Mouse (Mus musculus) cerebellum, adult 11-12 months (tissue): ENCODE data around the gene Plcl1.

Experiments
- DNase-seq: peaks from one replicate; pipeline ENCODE4 v3.0.0; 2022

The Plcl1 gene

DNA sequence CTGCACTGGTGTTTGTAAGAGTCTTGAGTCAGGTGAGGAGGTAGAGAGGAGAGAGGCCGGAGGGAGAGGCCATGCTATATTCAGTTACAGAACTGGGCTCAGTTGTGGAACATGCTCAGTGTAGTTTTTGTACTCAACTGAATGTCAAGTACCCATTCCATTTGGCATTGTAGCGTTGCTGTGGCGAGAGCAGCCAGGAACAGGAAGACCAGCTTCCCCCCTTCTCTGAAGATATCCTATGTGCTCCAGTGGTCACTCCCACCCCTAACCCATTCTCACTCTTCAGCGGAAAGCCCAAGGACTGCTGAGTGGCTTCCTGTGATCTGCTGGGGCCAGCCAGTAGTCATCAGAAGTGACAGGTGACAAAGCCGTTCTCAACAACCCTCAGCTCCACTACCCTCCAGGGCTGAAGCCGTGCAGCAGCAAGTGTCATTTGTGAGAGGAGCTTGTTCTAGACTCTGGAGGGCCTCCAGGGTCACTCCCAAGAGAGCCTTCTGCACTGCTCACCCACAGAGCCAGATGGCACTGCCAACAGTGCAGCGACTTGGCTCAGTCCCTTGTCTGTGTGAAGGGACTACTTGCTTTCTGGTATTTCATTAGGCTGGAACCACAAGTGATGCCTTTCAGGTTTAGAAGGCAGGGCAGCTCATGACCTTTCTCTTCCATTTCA lies 213.0 kb downstream of the Plcl1 start:
- peak; percentile 19 for DNase-seq

DNA sequence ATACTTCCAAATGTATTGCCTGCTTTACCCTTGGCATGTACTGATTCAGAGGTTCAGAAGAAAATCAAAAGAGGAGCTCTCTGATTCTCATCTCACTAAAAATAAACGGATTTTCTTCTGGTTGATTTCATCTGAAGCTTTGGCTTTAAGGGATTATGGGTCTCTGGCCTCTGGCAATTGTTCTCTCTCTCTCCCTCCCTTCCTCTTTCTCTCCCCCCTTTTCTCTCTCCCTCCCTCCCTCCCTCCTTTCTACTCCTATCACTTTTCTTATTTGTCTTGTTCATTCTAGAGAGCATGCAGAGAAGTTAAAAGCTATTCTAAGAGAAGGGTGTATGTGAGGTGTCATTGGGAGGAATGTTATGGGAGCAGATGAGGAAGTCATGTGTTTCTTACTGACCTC lies 225.8 kb downstream of the Plcl1 start:
- DNase-seq: no peak

DNA sequence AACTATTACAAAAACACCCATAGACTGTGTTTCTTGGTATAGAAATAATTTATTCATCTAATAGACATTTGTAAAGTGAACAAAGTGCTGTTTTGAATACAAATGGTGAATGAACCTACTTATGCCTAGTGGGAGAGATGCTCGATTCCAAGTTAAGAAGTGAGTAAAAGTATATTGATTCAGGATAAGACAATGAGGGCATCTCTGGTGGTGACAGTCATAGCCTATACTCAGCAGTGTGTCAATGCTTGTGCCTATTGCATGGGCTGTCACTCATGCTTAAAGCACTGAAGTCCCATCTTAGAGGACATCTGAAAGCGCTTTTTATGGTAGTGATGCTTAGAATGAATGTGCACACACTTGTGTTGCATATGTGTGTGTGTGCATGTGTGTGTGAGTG lies 226.3 kb downstream of the Plcl1 start:
- DNase-seq: no peak

DNA sequence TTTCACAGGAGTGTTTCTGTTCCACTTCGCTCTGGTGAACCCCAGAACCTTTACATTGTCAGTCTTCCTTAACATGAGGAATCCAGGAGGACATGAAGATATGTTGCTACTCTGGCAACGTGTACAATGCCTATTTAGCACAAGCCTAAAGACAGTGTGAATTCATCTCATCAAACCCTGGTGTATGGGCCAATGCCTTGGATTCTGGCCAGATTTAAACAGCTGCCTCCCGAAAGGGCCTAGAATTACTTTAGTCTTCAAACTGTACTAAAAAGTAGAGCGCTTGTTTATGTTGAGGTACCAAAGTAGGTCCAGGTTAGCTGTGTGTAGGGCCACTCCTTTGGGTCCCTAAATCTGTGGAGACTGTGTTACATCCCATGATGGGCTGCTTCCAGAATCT lies 227.6 kb downstream of the Plcl1 start:
- no peak for DNase-seq

DNA sequence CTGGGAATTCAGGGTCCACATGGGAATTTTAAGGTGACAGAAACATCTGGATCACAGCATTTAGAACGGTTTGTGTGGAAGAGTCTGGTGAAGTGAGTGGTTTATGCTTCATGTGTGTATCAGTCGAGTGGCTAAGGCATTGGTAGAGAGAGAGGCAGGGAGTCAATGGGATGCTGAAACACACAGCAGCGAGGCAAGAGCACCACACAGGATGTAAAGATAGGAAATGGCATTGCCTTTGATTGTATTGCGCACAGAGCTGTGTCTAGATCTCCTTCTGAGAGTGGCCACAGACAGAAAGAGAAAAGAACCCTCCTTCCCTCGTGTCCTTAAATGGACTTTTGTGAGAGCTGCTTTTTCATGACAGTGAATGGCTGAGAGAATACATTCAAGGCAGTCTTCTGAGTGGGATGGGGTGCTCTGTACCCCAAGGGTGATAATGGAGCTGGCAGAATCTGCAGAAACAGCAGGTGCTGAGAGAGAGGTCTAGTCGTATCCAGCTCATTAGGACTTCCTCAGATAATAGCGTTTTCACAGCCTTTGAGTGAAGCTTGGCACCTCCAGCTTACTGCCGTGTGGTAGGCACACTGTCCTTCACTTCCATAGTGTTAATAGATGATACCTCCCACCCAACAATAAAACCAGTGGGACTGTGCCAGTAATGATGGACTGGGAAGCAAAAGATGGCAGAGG lies 253.9 kb downstream of the Plcl1 start:
- no peak for DNase-seq

DNA sequence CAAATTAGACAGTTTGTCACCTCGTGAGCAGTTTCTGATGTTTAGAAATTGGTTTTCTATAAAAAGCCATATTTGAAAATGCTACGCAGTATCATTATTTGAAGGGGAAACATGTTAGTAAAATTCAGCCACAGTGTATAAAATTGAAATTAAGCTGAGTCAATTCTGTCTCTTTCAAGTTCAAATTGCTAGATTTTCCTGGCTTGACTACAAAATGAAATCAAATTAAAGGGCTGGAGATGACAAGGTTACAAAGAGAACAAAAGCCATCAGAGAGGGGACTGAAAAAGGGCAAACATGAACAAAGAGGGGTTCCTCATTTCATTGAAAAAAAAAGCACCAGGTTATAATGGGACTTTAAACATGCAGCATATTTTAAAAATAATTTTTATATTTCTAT lies 255.7 kb downstream of the Plcl1 start:
- DNase-seq: no peak

DNA sequence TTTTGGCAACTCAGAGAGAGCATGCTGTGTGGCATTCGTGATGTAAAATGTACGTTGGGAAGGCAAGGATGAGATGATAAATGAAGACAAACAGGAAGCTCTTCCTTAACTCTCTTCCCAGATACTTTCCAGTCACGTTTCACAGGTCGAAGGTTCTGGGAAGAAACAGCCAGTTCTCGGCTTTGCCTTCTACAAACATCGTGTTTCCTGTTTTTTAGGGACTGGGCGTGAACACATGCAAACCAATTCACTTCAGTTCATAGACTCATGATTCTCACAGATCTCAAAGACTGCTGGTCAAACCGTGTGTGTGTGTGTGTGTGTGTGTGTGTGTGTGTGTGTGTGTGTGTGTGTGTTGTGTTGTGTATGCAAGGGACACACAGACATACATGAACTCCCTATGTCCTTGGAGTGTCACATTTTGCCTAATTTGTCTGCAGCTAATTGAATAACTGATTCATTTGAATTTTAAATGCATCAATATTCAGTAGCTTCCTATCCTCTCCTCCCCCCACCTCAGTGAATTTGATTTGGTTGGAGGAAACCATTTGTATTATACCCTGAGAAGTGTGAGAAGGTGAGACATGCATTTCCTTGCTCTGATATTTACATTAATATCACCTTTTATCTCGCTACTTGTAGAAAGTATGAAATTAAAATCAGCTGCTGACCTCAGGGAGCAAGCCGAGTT lies 259.6 kb downstream of the Plcl1 start:
- no peak for DNase-seq

DNA sequence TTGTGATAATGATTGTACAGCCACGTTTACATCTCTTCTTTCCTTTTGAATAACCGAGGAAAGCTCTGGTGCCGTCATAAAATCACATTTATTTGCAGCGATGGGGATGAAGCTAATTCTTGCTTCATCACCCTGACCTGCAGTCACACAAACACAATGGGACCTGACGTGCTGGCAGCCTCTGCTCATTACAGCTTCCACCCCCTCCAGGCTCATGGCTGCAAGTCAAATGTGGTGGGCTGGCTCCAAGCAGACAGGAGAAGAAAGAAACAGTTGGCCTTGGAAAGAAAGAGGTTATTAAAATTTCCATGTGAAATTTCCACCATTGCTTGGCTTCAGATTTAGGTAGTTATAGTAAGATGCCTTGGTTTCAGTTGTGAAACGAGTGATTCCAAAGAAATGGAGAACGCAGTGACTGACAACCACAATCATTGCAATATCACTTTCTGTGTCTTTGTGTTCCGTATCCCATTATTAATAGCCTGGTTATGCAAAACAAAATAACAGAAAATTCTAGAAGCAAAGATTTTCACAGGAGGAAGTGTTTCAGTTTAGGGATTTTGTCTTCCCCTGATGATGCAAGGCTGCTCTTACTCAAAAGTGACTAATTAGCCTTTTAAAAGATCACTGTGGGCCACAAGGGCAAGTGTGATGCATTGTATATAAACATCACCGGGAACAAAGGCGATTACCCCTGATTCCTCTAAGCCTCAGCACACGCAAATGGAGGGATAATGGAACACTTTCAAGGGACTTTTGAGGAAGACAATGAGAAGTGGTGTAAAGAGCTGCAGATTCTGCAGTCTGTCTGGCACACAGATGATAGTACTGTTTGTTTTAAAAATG lies 260.3 kb downstream of the Plcl1 start:
- DNase-seq: peak; percentile 44

DNA sequence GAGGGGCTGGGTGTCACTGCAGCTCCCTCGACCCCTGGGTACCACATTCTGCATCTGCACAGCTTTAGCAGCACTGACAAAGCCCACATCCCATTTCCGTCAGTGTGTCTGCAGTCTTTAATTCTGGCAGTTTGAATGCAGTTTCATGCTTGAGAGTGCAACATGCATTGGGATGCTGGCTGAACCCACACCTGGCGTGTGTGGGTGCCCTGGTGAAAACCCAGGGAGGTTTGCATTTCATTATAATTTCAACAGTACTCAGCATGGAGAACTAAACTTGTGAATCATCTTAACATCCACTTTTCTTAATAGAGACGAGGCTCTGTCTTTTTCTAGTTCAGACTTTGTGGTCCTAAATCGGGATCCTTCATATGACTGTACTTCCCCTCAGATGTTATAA lies 261.1 kb downstream of the Plcl1 start:
- no peak for DNase-seq

DNA sequence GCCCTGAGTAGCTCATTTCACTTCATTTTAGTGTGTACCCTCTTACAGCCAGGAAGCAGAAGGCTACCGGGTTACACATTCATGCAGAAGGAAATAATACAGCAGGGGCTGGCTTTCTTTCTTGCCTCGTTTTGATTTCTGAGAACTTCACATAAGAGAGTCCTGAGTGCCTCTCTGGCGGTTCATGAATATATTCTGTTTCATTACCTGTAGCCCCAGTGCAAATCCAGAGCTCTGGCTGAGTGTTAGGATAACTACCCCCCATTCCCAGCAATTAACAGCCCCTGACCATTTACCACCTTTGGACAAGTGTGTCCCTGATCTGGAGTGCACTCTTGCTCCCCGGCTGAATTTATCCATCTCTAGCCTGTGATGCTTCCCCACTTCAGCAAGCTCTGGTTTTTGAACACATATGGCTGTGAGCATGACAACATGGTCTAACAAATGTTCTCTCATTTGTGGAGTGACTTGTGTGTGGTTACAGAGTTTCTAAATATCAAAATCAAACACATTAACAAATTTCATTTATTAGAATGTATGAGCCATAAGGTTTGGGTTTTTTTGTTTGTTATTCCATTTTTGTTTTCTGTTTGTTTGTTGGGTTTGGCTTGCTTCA lies 263.0 kb downstream of the Plcl1 start:
- no peak for DNase-seq

DNA sequence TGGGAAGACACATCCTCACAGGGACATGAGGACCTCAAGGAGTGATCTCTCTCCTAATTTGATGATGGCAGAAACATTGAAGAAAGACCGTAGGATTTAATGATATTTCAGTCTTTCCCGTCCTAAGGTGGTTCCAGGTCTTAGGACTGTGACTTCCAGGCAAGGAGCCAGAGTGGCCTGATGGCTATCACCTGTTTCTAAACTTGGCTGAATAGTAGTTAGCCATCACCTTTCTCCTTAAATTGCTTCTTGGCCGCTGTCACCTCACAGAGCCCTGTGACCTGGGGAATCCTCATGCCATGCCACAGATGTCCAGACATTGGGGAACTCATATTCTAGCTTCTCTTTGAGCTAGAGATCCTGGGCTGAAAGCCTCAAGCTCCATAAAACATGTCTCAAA lies 277.0 kb downstream of the Plcl1 start:
- DNase-seq: no peak

DNA sequence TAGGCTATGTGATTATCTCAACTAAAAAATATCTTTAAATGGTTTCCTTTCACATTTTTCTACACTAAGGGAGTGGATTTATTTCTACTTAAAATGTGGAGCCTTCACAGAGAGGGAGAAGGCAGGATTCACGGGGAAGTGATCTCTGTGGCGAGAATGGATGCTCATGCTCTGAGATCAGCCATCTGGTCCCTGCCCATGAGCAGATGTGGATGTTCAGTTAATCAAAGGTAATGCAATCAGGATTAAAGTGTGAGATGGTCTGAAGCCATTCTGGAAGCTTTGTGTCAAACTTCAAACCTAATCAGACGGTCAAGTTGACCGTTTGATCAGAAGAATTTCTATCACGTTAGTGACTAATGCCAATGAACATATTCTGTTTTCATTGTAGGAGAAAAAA lies 280.5 kb downstream of the Plcl1 start:
- DNase-seq: no peak

DNA sequence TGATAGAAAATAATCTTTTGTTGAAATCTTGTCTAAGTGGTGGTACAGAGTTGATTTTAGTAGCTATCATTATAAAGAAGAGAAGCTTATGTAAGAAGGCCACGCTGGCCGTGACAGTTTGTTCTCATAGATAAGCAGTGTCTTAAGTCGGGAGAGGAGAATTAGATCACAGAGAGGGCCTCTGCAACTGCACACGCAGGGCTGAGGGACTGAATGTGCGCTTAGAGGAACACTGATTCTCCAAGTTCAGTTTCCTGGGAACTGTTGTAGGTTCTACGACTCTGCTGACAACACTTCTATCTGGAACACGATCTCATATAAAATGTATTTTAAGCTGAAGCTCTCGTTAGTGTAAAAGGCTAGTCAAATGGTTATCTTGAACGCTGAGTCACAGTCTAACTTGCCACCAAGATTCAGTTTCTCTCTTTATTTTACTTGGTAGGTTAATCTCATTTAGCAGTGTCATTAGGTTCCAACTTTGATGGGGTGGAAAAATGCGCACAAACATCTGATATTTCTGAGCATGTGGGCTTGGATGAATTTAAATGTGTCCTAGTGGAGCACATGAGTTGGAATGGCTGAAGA lies 288.0 kb downstream of the Plcl1 start:
- no peak for DNase-seq

DNA sequence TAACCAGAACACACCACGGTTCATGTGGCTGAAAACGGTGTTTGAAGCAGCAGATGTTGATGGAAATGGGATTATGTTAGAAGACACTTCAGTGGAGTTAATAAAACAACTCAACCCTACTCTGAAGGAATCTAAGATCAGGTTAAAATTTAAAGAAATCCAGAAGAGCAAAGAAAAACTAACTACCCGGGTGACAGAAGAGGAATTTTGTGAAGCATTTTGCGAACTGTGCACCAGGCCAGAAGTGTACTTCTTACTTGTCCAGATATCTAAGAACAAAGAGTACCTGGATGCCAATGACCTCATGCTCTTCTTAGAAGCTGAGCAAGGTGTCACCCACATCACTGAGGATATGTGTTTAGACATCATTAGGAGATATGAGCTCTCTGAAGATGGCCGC lies 290.5 kb downstream of the Plcl1 start:
- DNase-seq: no peak

DNA sequence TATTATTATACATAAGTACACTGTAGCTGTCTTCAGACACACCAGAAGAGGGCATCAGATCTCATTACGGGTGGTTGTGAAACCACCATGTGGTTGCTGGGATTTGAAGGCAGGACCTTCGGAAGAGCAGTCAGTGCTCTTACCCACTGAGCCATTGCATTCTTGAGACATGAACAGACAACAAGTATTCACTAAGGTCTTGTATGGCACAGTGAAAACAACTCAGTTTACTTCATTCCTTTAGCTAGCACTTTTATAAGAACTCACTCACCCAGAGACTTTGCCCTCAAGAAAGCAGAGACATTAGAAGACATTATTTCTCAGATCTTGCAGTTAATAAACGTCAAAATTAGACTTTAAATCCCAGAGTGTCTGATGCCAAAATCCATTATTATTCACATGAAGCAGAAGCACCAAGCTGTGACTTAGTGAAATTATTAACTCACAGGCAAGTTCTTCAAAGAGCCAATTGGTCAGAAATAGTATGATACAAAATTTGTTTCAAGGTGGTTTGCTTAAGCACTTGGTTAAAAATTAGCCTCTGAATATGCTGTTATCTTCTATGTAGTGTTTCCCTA lies 293.8 kb downstream of the Plcl1 start:
- no peak for DNase-seq

DNA sequence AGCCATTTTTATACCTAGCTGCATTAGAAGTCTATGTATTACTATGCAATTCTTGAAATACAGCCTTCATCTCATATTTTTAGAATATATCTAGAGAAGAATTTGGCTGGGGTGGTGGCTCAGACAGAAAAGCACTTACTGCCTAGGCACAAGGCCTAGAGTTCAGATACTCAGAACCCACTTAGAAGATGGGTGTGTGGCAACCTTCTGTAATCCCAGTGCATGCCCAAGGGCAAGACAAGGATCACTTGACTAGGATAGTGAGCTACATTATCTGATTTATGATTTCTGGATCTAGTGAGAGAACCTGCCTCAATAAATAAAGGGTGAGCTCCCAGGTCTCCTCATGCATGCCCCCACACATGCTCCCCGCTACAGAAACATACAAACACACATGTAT lies 294.3 kb downstream of the Plcl1 start:
- no peak for DNase-seq

DNA sequence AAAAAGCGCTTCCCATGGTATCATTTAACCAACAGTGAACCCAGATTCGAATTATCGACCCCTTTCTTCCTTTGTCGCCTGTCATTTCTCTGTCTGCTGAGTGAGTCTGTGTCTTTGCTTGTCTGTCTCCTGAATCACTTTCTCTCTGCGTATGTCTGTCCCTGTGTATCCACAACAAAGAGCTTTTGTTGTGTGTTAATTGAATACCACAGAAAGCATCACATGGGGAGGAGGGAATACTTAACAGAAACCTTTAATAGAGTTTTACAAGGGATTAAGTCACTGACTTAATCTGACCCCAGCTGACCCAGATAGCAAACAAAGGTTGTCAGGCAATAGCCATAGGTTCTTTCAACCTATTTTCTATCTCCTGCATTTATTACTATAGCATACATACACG lies 295.0 kb downstream of the Plcl1 start:
- DNase-seq: no peak

DNA sequence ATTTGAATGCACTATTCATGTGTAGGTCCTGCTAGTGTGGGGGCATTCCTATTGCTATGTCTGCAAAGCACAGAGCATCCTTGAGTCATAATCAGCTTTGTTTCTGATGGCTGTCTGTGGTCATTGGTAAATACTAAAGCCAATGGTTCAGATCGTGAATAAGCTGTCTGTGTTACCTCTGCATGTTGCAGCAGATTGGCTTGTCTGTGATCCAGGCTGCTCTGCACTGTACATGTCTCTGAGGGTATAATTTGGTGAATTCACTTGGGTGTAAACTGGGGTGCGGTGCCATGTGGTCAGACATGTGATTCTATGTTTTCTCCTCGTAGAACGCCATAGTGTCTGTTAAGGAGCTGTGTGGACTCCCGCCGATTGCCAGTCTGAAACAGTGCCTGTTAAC lies 295.9 kb downstream of the Plcl1 start:
- DNase-seq: no peak

DNA sequence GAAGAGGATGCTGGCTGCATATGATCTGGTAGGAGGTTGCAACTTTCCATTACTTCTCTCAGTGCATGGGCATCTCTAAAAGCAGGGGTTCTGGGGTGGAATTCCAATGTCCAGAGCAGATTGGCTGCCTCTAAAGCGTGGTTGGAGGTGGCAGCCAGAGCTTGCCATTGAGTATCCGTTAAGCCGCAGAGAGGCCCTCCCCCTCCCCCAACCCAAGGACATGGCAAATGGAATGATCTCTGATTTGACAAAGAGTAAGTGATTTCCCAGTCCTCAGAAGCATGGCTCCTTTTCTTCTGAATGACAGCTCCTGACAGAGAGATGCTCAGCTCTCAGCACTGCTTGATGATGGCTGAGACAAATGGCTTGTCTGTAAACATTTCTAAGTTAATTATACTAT lies 296.4 kb downstream of the Plcl1 start:
- DNase-seq: no peak

DNA sequence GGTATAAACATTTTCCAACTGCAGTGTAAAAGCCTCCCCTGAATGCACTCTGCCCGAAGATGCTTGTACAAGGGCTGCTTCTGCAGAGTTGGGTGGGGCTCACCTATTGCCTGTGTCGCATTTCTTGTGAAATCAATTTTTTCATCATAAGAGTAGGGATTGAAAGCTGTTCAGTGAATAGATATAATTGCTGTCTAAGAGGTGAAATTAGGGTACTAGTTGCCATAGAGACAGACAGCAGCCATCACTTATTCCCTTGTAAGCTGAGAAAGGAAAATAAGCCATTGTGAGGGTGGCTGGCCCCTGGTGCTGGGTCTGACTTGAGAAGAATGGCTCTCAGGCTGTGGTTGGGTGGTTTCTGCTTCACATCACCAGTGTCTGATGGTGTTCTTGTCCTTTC lies 299.0 kb downstream of the Plcl1 start:
- DNase-seq: no peak

DNA sequence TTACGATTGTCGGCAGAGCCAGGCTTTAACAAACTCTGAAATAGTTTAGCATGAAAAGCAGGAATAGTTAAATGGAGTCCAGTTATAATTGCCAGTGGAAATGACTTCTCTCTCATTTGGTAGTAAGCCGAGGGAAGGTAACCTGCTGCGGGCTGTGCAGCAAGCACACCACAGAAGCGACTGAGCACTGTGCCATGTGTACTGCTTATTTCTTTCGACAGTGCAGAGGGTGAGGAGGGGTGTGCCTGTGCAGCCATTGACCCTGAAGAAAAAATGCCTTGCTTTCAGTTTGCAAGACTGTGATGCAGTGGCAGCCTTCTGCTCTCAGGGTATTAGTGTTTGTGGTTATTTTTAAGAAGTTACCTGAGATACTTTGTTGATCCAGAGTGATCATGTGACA lies 299.5 kb downstream of the Plcl1 start:
- DNase-seq: no peak

DNA sequence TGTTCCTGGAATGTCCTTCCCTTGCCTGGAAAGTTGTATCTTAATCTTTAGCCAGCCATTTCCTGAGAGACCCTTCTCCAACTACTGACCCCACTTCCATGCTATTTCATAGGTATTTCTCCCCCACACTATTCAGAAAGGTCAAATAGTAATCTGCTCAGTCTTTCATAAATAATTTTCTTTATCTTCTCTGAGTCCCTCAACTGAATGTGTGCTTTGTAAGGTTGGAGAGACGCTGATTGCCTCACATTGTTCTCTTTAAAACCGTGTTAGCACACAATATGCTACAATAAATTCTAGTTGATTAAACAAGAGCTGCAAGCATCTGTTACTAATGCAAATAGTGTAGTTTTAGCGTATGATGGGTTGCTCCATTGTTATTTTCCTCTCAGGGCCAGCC lies 300.0 kb downstream of the Plcl1 start:
- DNase-seq: no peak
